Mouse (Mus musculus) CH12.LX (cell line): Measurements from ENCODE around the gene Olfr718-ps1. TPM values are rescaled to one million over a fixed set of nuclear protein-coding genes. Genes with fewer than 3 reads are reported as not detected.

ENCODE experiments used
- DNase-seq: peaks from one replicate; pipeline ENCODE4 v3.0.0-alpha.2; 2013; ENCODE audit errors: extremely low read depth
- H3K27ac ChIP-seq: 2 replicates; pipeline ENCODE4 v1.5.1; 2012; ENCODE audit warnings: low read depth, mild to moderate bottlenecking, control low read depth, moderate library complexity; ENCODE audit not compliant: insufficient read depth
- H3K27me3 ChIP-seq: replicated peaks from 2 replicates; pipeline ENCODE3; 2012; ENCODE audit warnings: inconsistent platforms
- H3K36me3 ChIP-seq, 2 experiments: replicated peaks in 1 of 2; 2 replicates each; pipeline versions ENCODE3 to v1.6.1; 2012; ENCODE audit warnings: inconsistent platforms in 1 of 2, low read length in 1 of 2, mild to moderate bottlenecking in 1 of 2, mixed read lengths in 1 of 2, moderate library complexity in 1 of 2; ENCODE audit not compliant: control insufficient read depth in 1 of 2, insufficient read depth in 1 of 2
- H3K4me1 ChIP-seq, 2 experiments: 2 replicates each; pipeline ENCODE4 v1.6.1; 2012; ENCODE audit warnings: inconsistent platforms in 1 of 2, moderate library complexity in 1 of 2; ENCODE audit not compliant: insufficient read depth in 2 of 2, control insufficient read depth in 1 of 2
- H3K4me2 ChIP-seq: 2 replicates; pipeline ENCODE4 v1.6.1; 2012; ENCODE audit warnings: low read depth, mild to moderate bottlenecking, control low read depth; ENCODE audit not compliant: poor library complexity, insufficient read depth, severe bottlenecking
- H3K4me3 ChIP-seq, 3 experiments: fragments of 150-350 bp in 1 of 3; sonication (generic) in 1 of 3; replicated peaks in 1 of 3; 2 replicates each; pipeline versions ENCODE3 to v1.5.1; 2011 to 2012; ENCODE audit warnings: low read depth in 2 of 3, low read length in 2 of 3, mild to moderate bottlenecking in 2 of 3, moderate library complexity in 2 of 3, control low read depth in 1 of 3, improper control_type of control experiment in 1 of 3, inconsistent platforms in 1 of 3, mixed read lengths in 1 of 3; ENCODE audit not compliant: poor library complexity in 1 of 3
- H3K79me2 ChIP-seq: replicated peaks from 2 replicates; pipeline ENCODE4 v1.6.1; 2012; ENCODE audit warnings: mild to moderate bottlenecking, moderate library complexity; ENCODE audit not compliant: control insufficient read depth, poor library complexity, insufficient read depth, severe bottlenecking; ENCODE audit errors: extremely low read depth
- H3K9ac ChIP-seq: 2 replicates; pipeline ENCODE4 v1.6.1; 2012; ENCODE audit warnings: low read depth, mild to moderate bottlenecking, control low read depth, moderate library complexity; ENCODE audit not compliant: insufficient read depth
- H3K9me3 ChIP-seq: replicated peaks from 2 replicates; pipeline ENCODE3; 2012; ENCODE audit warnings: low read length, inconsistent platforms, mixed read lengths
- BHLHE40 ChIP-seq: IDR thresholded peaks from 2 replicates; pipeline ENCODE4 v1.6.1; 2011; ENCODE audit warnings: mild to moderate bottlenecking, low read depth, low read length, improper control_type of control experiment
- CHD1 ChIP-seq: IDR thresholded peaks from 2 replicates; pipeline ENCODE4 v1.6.1; 2012; ENCODE audit warnings: low read depth, low read length, improper control_type of control experiment, inconsistent platforms
- CTCF ChIP-seq, 2 experiments: IDR thresholded peaks in 1 of 2; conservative IDR thresholded peaks in 1 of 2; 2 replicates each; pipeline ENCODE4 v1.5.1; 2011 to 2012; ENCODE audit warnings: low read depth in 2 of 2, low read length in 2 of 2, improper control_type of control experiment in 1 of 2, inconsistent platforms in 1 of 2, mild to moderate bottlenecking in 1 of 2, moderate library complexity in 1 of 2
- E2F4 ChIP-seq: IDR thresholded peaks from 2 replicates; pipeline ENCODE4 v1.6.1; 2011; ENCODE audit warnings: low read depth, low read length, improper control_type of control experiment; ENCODE audit not compliant: insufficient replicate concordance
- ELF1 ChIP-seq: IDR thresholded peaks from 2 replicates; pipeline ENCODE4 v1.6.1; 2014; ENCODE audit warnings: low read depth, mild to moderate bottlenecking, inconsistent platforms, low read length, improper control_type of control experiment
- EP300 ChIP-seq: IDR thresholded peaks from 2 replicates; pipeline ENCODE4 v1.6.1; 2011; ENCODE audit warnings: low read length, improper control_type of control experiment
- GABPA ChIP-seq: IDR thresholded peaks from 2 replicates; pipeline ENCODE4 v1.6.1; 2012; ENCODE audit warnings: low read depth, low read length, improper control_type of control experiment, inconsistent platforms; ENCODE audit not compliant: insufficient replicate concordance
- IRF4 ChIP-seq: IDR thresholded peaks from 2 replicates; pipeline ENCODE4 v1.6.1; 2014; ENCODE audit warnings: low read depth, mild to moderate bottlenecking, inconsistent platforms, low read length, improper control_type of control experiment
- JUN ChIP-seq: IDR thresholded peaks from 2 replicates; pipeline ENCODE4 v1.6.1; 2011; ENCODE audit warnings: low read depth, mild to moderate bottlenecking, low read length, improper control_type of control experiment, moderate library complexity; ENCODE audit not compliant: insufficient read depth
- JUND ChIP-seq: conservative IDR thresholded peaks from 2 replicates; pipeline ENCODE4 v1.6.1; 2011; ENCODE audit warnings: low read depth, low read length, improper control_type of control experiment
- MAX ChIP-seq: IDR thresholded peaks from 2 replicates; pipeline ENCODE4 v1.6.1; 2011; ENCODE audit warnings: low read length, improper control_type of control experiment
- MAZ ChIP-seq: IDR thresholded peaks from 2 replicates; pipeline ENCODE4 v1.6.1; 2012; ENCODE audit warnings: low read depth, mild to moderate bottlenecking, inconsistent platforms, low read length, improper control_type of control experiment, moderate library complexity
- MEF2A ChIP-seq: IDR thresholded peaks from 2 replicates; pipeline ENCODE4 v1.6.1; 2014; ENCODE audit warnings: low read depth, mild to moderate bottlenecking, inconsistent platforms, low read length, improper control_type of control experiment, borderline replicate concordance
- MXI1 ChIP-seq: IDR thresholded peaks from 2 replicates; pipeline ENCODE4 v1.6.1; 2011; ENCODE audit warnings: mild to moderate bottlenecking, low read depth, low read length, improper control_type of control experiment
- MYC ChIP-seq: IDR thresholded peaks from 2 replicates; pipeline ENCODE4 v1.6.1; 2011; ENCODE audit warnings: low read depth, mild to moderate bottlenecking, improper control_type of control experiment, low read length
- POLR2AphosphoS2 ChIP-seq: IDR thresholded peaks from 2 replicates; pipeline ENCODE4 v1.6.1; 2011; ENCODE audit warnings: low read depth, low read length, improper control_type of control experiment
- RAD21 ChIP-seq: IDR thresholded peaks from 2 replicates; pipeline ENCODE4 v1.6.1; 2011; ENCODE audit warnings: low read depth, mild to moderate bottlenecking, low read length, improper control_type of control experiment, moderate library complexity
- RCOR1 ChIP-seq: conservative IDR thresholded peaks from 2 replicates; pipeline ENCODE4 v1.6.1; 2012; ENCODE audit warnings: low read depth, mild to moderate bottlenecking, inconsistent platforms, low read length, improper control_type of control experiment
- SIN3A ChIP-seq: IDR thresholded peaks from 2 replicates; pipeline ENCODE4 v1.6.1; 2012; ENCODE audit warnings: low read length, improper control_type of control experiment, inconsistent platforms
- SMC3 ChIP-seq: IDR thresholded peaks from 2 replicates; pipeline ENCODE4 v1.6.1; 2011; ENCODE audit warnings: low read depth, low read length, improper control_type of control experiment
- TCF12 ChIP-seq: IDR thresholded peaks from 2 replicates; pipeline ENCODE4 v1.6.1; 2014; ENCODE audit warnings: low read depth, mild to moderate bottlenecking, inconsistent platforms, low read length, improper control_type of control experiment
- UBTF ChIP-seq: IDR thresholded peaks from 2 replicates; pipeline ENCODE4 v1.6.1; 2012; ENCODE audit warnings: low read depth, mild to moderate bottlenecking, inconsistent platforms, low read length, improper control_type of control experiment, moderate library complexity
- USF1 ChIP-seq: IDR thresholded peaks from 2 replicates; pipeline ENCODE4 v1.6.1; 2014; ENCODE audit warnings: low read depth, mild to moderate bottlenecking, inconsistent platforms, low read length, improper control_type of control experiment
- ZC3H11A ChIP-seq: IDR thresholded peaks from 2 replicates; pipeline ENCODE4 v1.6.1; 2012; ENCODE audit warnings: low read depth, mild to moderate bottlenecking, inconsistent platforms, low read length, improper control_type of control experiment
- ZKSCAN1 ChIP-seq: IDR thresholded peaks from 2 replicates; pipeline ENCODE4 v1.6.1; 2012; ENCODE audit warnings: low read depth, inconsistent platforms, low read length, improper control_type of control experiment, borderline replicate concordance
- ZMIZ1 ChIP-seq: IDR thresholded peaks from 2 replicates; pipeline ENCODE4 v1.6.1; 2012; ENCODE audit warnings: low read depth, mild to moderate bottlenecking, inconsistent platforms, low read length, improper control_type of control experiment
- ZNF384 ChIP-seq: IDR thresholded peaks from 2 replicates; pipeline ENCODE4 v1.6.1; 2012; ENCODE audit warnings: low read depth, low read length, improper control_type of control experiment, inconsistent platforms
- dilution Hi-C: fragments of 300-500 bp; cut with MboI; formaldehyde crosslinking; loops from 2 replicates; pipeline ENCODE4 v1.14.3; 2020; ENCODE audit warnings: low sequenced_read_pairs; ENCODE audit not compliant: extremely low pct_unique_long_range_greater_than_20kb, extremely low pct_ligation_motif_present
- in situ Hi-C: fragments of 300-500 bp; cut with MboI; formaldehyde crosslinking; loops from 3 replicates; pipeline ENCODE4 v1.14.3; 2019; ENCODE audit warnings: low sequenced_read_pairs, low pct_ligation_motif_present, low pct_unique_long_range_greater_than_20kb, mixed read lengths
- polyA plus RNA-seq: library from polyadenylated mRNA; unstranded; fragments of >175 nt; gene quantifications from 2 replicates; pipeline ENCODE4 v1.2.1, GENCODE M21; 2012; ENCODE audit warnings: low read depth; ENCODE audit not compliant: insufficient read length
- total RNA-seq, 2 experiments: library from RNA; depleted of rRNA; stranded (reverse); fragments of 300-350 nt in 1 of 2; fragments of >200 nt in 1 of 2; gene quantifications; 2 replicates each; pipeline ENCODE4 v1.2.3; 2012 to 2014

The Olfr718-ps1 gene
- total and polyA plus RNA-seq, 3 experiments = not detected

- Histone ChIP-seq H3K36me3 (peaks cover 36 to 47% of the 10 kb centered on the region in 2 experiments), H3K4me2 (peak overlapping the region; percentile 90), H3K4me1 (peaks cover 0 to 12% of the 10 kb centered on the region in 2 experiments; a peak in 2 of 4 replicates), H3K4me3 (no peak overlapping the region), H3K27ac (no peak overlapping the region), H3K9ac (no peak overlapping the region), H3K79me2 (no peaks in the 10 kb centered on the region; the same call in 1 of the 2 replicates), H3K27me3 (peaks cover 5% of the 10 kb centered on the region), H3K9me3 (peaks cover 11% of the 10 kb centered on the region)
- DNase-seq = peak; percentile 49
- in situ Hi-C loops = no loop called here
- dilution Hi-C loops = no loop called here
- peak; percentile 62 for TF ChIP-seq RAD21
- TF ChIP-seq ZNF384 = 0 out of 2 replicates have a peak, but pooled peaks have one; percentile 24
- TF ChIP-seq UBTF = no peak
- TF ChIP-seq MEF2A = no peak
- TF ChIP-seq EP300 = no peak
- TF ChIP-seq CTCF (conservative IDR thresholded peaks at IDR 0.05 in 1 of 2, IDR thresholded peaks at IDR 0.05 in 1 of 2; ENCODE audit: low read depth in 2 of 2, low read length in 2 of 2) = peak; percentile 46 to 72
- TF ChIP-seq JUN = no peak
- TF ChIP-seq SMC3 = peak; percentile 56
- TF ChIP-seq MAZ = no peak
- no peak for TF ChIP-seq GABPA
- no peak for TF ChIP-seq MAX
- TF ChIP-seq ZKSCAN1 = no peak
- TF ChIP-seq USF1 = no peak
- TF ChIP-seq POLR2AphosphoS2 = no peak
- no peak for TF ChIP-seq BHLHE40
- TF ChIP-seq E2F4 = no peak
- no peak for TF ChIP-seq ZC3H11A
- TF ChIP-seq RCOR1 = no peak
- no peak for TF ChIP-seq CHD1
- no peak for TF ChIP-seq MYC
- no peak for TF ChIP-seq MXI1
- TF ChIP-seq JUND = no peak
- no peak for TF ChIP-seq TCF12
- no peak for TF ChIP-seq IRF4
- TF ChIP-seq ELF1 = 0 out of 2 replicates have a peak, but pooled peaks have one; percentile 28
- TF ChIP-seq ZMIZ1 = no peak
- no peak for TF ChIP-seq SIN3A
Measured at GRCm38 (mm10) chr5:143179179-143179578, 31.8 kb upstream of the Olfr718-ps1 start.
